Mouse (Mus musculus): ENCODE data around the gene Slitrk4. TPM values are rescaled to one million over a fixed set of nuclear protein-coding genes. Genes with fewer than 3 reads are reported as not detected.

The Slitrk4 gene
- 2.8 and 5.2 TPM in 2 replicates for polyA plus RNA-seq (2016; fragmentation: Nextera tagmentation; extraction: Ambion mirVana)

- Histone ChIP-seq H3K4me3 (peak within 1 kb of the TSS; percentile 60), H3K4me1 (no peaks in the 10 kb centered on the region), H3K27me3 (ENCODE audit: insufficient read depth, poor library complexity, severe bottlenecking) (peaks cover 7% of the 10 kb centered on the region; the same call in 1 of the 2 replicates), H3K9me3 (no peaks in the 10 kb centered on the region), H3K27ac (peak within 1 kb of the TSS; percentile 42; the same call in 1 of the 2 replicates), H3K36me3 (no peaks in the 10 kb centered on the region)
- peak; percentile 78 for DNase-seq (ENCODE audit: low spot score)
- WGBS, result 11% methylated on average over 51 of the region's 54 CpGs
Measured at GRCm38 (mm10) chrX:64276290-64277125, at the start of gene Slitrk4. Gene Slitrk4, minus strand, starts transcription at chrX:64276996.

- DNase-seq (ENCODE audit: low spot score), result no peak
- WGBS, result 65% methylated on average over 2 of the region's 2 CpGs
- Histone ChIP-seq H3K4me3 (no peak overlapping the region), H3K9me3 (no peaks in the 10 kb centered on the region), H3K36me3 (no peaks in the 10 kb centered on the region), H3K4me1 (no peaks in the 10 kb centered on the region), H3K27me3 (ENCODE audit: insufficient read depth, poor library complexity, severe bottlenecking) (no peaks in the 10 kb centered on the region), H3K27ac (no peak overlapping the region)
Measured at GRCm38 (mm10) chrX:64319501-64319900, 42.7 kb upstream of the Slitrk4 start.

- Histone ChIP-seq H3K9me3 (no peaks in the 10 kb centered on the region), H3K27me3 (ENCODE audit: insufficient read depth, poor library complexity, severe bottlenecking) (peaks cover 7% of the 10 kb centered on the region; the same call in 1 of the 2 replicates), H3K4me3 (peak overlapping the region; percentile 60), H3K36me3 (no peaks in the 10 kb centered on the region), H3K4me1 (no peaks in the 10 kb centered on the region), H3K27ac (no peak overlapping the region)
- no peak for DNase-seq (ENCODE audit: low spot score)
- 16% methylated on average over 6 of the region's 6 CpGs for WGBS
Measured at GRCm38 (mm10) chrX:64277991-64278301, 1.1 kb upstream of the Slitrk4 start.

DNA sequence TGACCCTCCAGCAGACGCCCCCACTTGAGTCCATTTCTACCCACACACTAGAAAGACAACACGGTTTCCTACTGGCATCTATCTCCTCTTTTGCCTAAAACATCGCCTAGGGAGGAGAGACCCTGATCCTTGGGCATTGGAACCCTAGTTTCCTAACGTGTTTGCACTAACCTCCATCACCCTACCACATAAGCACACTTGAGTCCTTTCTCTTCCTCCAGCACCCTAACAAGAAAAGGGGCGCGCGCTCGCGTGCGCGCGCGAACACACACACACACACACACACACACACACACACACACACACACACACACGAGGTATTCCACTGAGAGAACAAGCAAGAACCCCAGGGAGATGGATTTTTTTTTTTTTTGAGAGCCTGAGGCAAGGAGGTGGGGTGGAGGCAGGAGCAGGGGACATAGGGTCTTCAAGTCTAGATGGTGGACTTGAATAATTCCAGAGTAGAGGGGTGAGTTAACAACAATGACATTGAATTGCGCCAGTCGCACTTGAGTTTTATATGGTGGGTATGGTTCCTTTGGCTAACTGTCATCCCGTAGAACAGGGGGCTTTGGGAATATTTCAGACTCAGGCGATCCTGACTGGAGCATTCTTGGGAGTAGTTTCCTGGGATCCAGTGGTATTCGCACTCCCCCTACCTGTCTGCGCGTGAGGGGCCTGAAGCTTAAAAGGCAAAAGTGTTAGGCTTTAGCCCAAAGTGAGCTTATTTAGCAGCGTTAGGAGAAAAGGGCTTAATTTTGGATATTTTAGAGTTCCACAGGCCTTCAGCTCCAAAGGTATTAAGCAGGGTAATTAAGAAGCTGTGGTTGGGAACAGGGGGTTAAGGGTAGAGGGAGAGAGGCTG, 562 bp upstream of the Slitrk4 start:
- Histone ChIP-seq H3K36me3 (no peaks in the 10 kb centered on the region), H3K4me1 (no peaks in the 10 kb centered on the region), H3K27ac (0 out of 2 replicates have a peak overlapping the region, but pooled peaks have one; percentile 42), H3K9me3 (no peaks in the 10 kb centered on the region), H3K27me3 (ENCODE audit: insufficient read depth, poor library complexity, severe bottlenecking) (peaks cover 7% of the 10 kb centered on the region; the same call in 1 of the 2 replicates), H3K4me3 (peak overlapping the region; percentile 60)
- no peak for DNase-seq (ENCODE audit: low spot score)
- 16% methylated on average over 20 of the region's 22 CpGs for WGBS

GRCm38 (mm10) chrX:64275501-64276289, 1.1 kb downstream of the Slitrk4 start:
- 6% methylated on average over 41 of the region's 41 CpGs for WGBS
- Histone ChIP-seq H3K9me3 (no peaks in the 10 kb centered on the region), H3K27ac (no peak overlapping the region; the same call in 1 of the 2 replicates), H3K4me3 (peak overlapping the region; percentile 60), H3K36me3 (no peaks in the 10 kb centered on the region), H3K27me3 (ENCODE audit: insufficient read depth, poor library complexity, severe bottlenecking) (peaks cover 7% of the 10 kb centered on the region; the same call in 1 of the 2 replicates), H3K4me1 (no peaks in the 10 kb centered on the region)
- DNase-seq (ENCODE audit: low spot score), result no peak

- DNase-seq (ENCODE audit: low spot score), result no peak
- H3K4me1 ChIP-seq, result no peaks in the 10 kb centered on the region
- H3K4me3 ChIP-seq, result no peak overlapping the region
- H3K27me3 ChIP-seq (ENCODE audit: insufficient read depth, poor library complexity, severe bottlenecking), result no peaks in the 10 kb centered on the region
- H3K9me3 ChIP-seq, result no peaks in the 10 kb centered on the region
- H3K27ac ChIP-seq, result no peak overlapping the region
- 89% methylated on average over 1 of the region's 1 CpGs for WGBS
- H3K36me3 ChIP-seq, result no peaks in the 10 kb centered on the region
Measured at GRCm38 (mm10) chrX:64263481-64263880, 13.3 kb downstream of the Slitrk4 start.

Other genes with a start within 250 kb of the Slitrk4 start
- gene Gm6760, start 124.8 kb downstream of the Slitrk4 start, polyA plus RNA-seq (2016; fragmentation: Nextera tagmentation; extraction: Ambion mirVana), result not detected in 2 replicates
- gene 3830417A13Rik, start 103.4 kb downstream of the Slitrk4 start, polyA plus RNA-seq (2016; fragmentation: Nextera tagmentation; extraction: Ambion mirVana), result 0.62 and 1.0 TPM in 2 replicates